Mouse (Mus musculus): ENCODE data around the gene Fzr1. TPM values are rescaled to one million over a fixed set of nuclear protein-coding genes. Genes with fewer than 3 reads are reported as not detected.

Fzr1 gene
- polyA plus RNA-seq, 1 experiment, result 61.6 TPM

GRCm38 (mm10) chr10:81356352-81356990 is 21.8 kb downstream of the Fzr1 start:
- H3ac ChIP-seq (ENCODE audit: control insufficient read depth, insufficient read length, low read depth), result peak overlapping the region; percentile 23
- H3K79me2 ChIP-seq (ENCODE audit: control insufficient read depth, insufficient read depth), result no peaks in the 10 kb centered on the region
- H3K79me3 ChIP-seq (ENCODE audit: low read depth), result no peaks in the 10 kb centered on the region
- TF ChIP-seq MAX (IDR thresholded peaks at IDR 0.05) (no peak), CTCF (IDR thresholded peaks at IDR 0.05; ENCODE audit: control insufficient read depth, insufficient read depth, insufficient read length) (no peak)
- no peak overlapping the region for H3K4me3 ChIP-seq (ENCODE audit: insufficient read depth, poor library complexity, severe bottlenecking)
- no peaks in the 10 kb centered on the region for H3K36me3 ChIP-seq (ENCODE audit: control insufficient read depth, insufficient read depth)
- no peaks in the 10 kb centered on the region for H3K27me3 ChIP-seq (ENCODE audit: control insufficient read depth, insufficient read depth, insufficient read length)

- H3K36me3 ChIP-seq (ENCODE audit: control insufficient read depth, insufficient read depth), result no peaks in the 10 kb centered on the region
- no peak overlapping the region for H3ac ChIP-seq (ENCODE audit: control insufficient read depth, insufficient read length, low read depth)
- no peak overlapping the region for H3K4me3 ChIP-seq (ENCODE audit: insufficient read depth, poor library complexity, severe bottlenecking)
- H3K79me3 ChIP-seq (ENCODE audit: low read depth), result no peaks in the 10 kb centered on the region
- TF ChIP-seq MYOD1 (IDR thresholded peaks at IDR 0.05; ENCODE audit: control insufficient read depth, insufficient read length, low read depth) (no peak), MAX (IDR thresholded peaks at IDR 0.05) (no peak), MYOG (IDR thresholded peaks at IDR 0.05; ENCODE audit: control insufficient read depth, extremely low read depth, insufficient read length) (no peak), CEBPB (IDR thresholded peaks at IDR 0.05; ENCODE audit: low read depth) (no peak), FOSL1 (IDR thresholded peaks at IDR 0.05; ENCODE audit: insufficient read depth, low read length, poor library complexity, severe bottlenecking) (no peak), CTCF (IDR thresholded peaks at IDR 0.05; ENCODE audit: control insufficient read depth, insufficient read depth, insufficient read length) (no peak), USF1 (IDR thresholded peaks at IDR 0.05; ENCODE audit: low read depth) (no peak)
- no peaks in the 10 kb centered on the region for H3K27me3 ChIP-seq (ENCODE audit: control insufficient read depth, insufficient read depth, insufficient read length)
- no peaks in the 10 kb centered on the region for H3K79me2 ChIP-seq (ENCODE audit: control insufficient read depth, insufficient read depth)
These were observed 22.8 kb downstream of the Fzr1 start for GRCm38 (mm10) chr10:81355533-81355932.

GRCm38 (mm10) chr10:81354738-81355477 is 23.4 kb downstream of the Fzr1 start:
- Histone ChIP-seq H3K79me3 (ENCODE audit: low read depth) (peaks cover under 1% of the 10 kb centered on the region), H3K4me3 (ENCODE audit: insufficient read depth, poor library complexity, severe bottlenecking) (no peak overlapping the region), H3K27me3 (ENCODE audit: control insufficient read depth, insufficient read depth, insufficient read length) (no peaks in the 10 kb centered on the region), H3K36me3 (ENCODE audit: control insufficient read depth, insufficient read depth) (no peaks in the 10 kb centered on the region), H3K79me2 (ENCODE audit: control insufficient read depth, insufficient read depth) (peaks cover 1% of the 10 kb centered on the region), H3ac (ENCODE audit: control insufficient read depth, insufficient read length, low read depth) (no peak overlapping the region)
- TF ChIP-seq MAX (IDR thresholded peaks at IDR 0.05) (no peak), CTCF (IDR thresholded peaks at IDR 0.05; ENCODE audit: control insufficient read depth, insufficient read depth, insufficient read length) (no peak), FOSL1 (IDR thresholded peaks at IDR 0.05; ENCODE audit: insufficient read depth, low read length, poor library complexity, severe bottlenecking) (no peak)

- Histone ChIP-seq H3K27me3 (ENCODE audit: control insufficient read depth, insufficient read depth, insufficient read length) (no peaks in the 10 kb centered on the region), H3K36me3 (ENCODE audit: control insufficient read depth, insufficient read depth) (peaks cover 16% of the 10 kb centered on the region), H3K79me3 (ENCODE audit: low read depth) (peaks cover 5% of the 10 kb centered on the region), H3K4me3 (ENCODE audit: insufficient read depth, poor library complexity, severe bottlenecking) (no peak overlapping the region), H3K79me2 (ENCODE audit: control insufficient read depth, insufficient read depth) (peaks cover 14% of the 10 kb centered on the region), H3ac (ENCODE audit: control insufficient read depth, insufficient read length, low read depth) (no peak overlapping the region)
- peak; percentile 10 for TF ChIP-seq MYOD1 (IDR thresholded peaks at IDR 0.05; ENCODE audit: control insufficient read depth, insufficient read length, low read depth)
- no peak for TF ChIP-seq CEBPB (IDR thresholded peaks at IDR 0.05; ENCODE audit: low read depth)
- no peak for TF ChIP-seq MYOG (IDR thresholded peaks at IDR 0.05; ENCODE audit: control insufficient read depth, extremely low read depth, insufficient read length)
- TF ChIP-seq USF1 (IDR thresholded peaks at IDR 0.05; ENCODE audit: low read depth), result no peak
These were observed 26.5 kb downstream of the Fzr1 start for GRCm38 (mm10) chr10:81351678-81352291.

- no peak for TF ChIP-seq CEBPB (IDR thresholded peaks at IDR 0.05; ENCODE audit: low read depth)
- TF ChIP-seq CTCF (IDR thresholded peaks at IDR 0.05; ENCODE audit: control insufficient read depth, insufficient read depth, insufficient read length), result peak; percentile 57
- peak within 1 kb of the TSS; percentile 95 for H3ac ChIP-seq (ENCODE audit: control insufficient read depth, insufficient read length, low read depth)
- H3K79me3 ChIP-seq (ENCODE audit: low read depth), result peaks cover 5% of the 10 kb centered on the region
- H3K79me2 ChIP-seq (ENCODE audit: control insufficient read depth, insufficient read depth), result peaks cover 14% of the 10 kb centered on the region
- H3K4me3 ChIP-seq (ENCODE audit: insufficient read depth, poor library complexity, severe bottlenecking), result peak within 1 kb of the TSS; percentile 95
- H3K36me3 ChIP-seq (ENCODE audit: control insufficient read depth, insufficient read depth), result peaks cover 21% of the 10 kb centered on the region
- no peaks in the 10 kb centered on the region for H3K27me3 ChIP-seq (ENCODE audit: control insufficient read depth, insufficient read depth, insufficient read length)
These were observed 27.8 kb downstream of the Fzr1 start, which contains the start of gene Hmg20b for GRCm38 (mm10) chr10:81350351-81351063. Gene Hmg20b, minus strand, starts transcription at chr10:81350480.

- Histone ChIP-seq H3K79me3 (ENCODE audit: low read depth) (peaks cover 5% of the 10 kb centered on the region), H3K27me3 (ENCODE audit: control insufficient read depth, insufficient read depth, insufficient read length) (no peaks in the 10 kb centered on the region), H3ac (ENCODE audit: control insufficient read depth, insufficient read length, low read depth) (peak overlapping the region; percentile 95), H3K4me3 (ENCODE audit: insufficient read depth, poor library complexity, severe bottlenecking) (peak overlapping the region; percentile 95), H3K79me2 (ENCODE audit: control insufficient read depth, insufficient read depth) (peaks cover 14% of the 10 kb centered on the region), H3K36me3 (ENCODE audit: control insufficient read depth, insufficient read depth) (peaks cover 21% of the 10 kb centered on the region)
- TF ChIP-seq MYOG (IDR thresholded peaks at IDR 0.05; ENCODE audit: control insufficient read depth, extremely low read depth, insufficient read length) (no peak), CEBPB (IDR thresholded peaks at IDR 0.05; ENCODE audit: low read depth) (no peak), USF1 (IDR thresholded peaks at IDR 0.05; ENCODE audit: low read depth) (no peak), FOSL1 (IDR thresholded peaks at IDR 0.05; ENCODE audit: insufficient read depth, low read length, poor library complexity, severe bottlenecking) (no peak), CTCF (IDR thresholded peaks at IDR 0.05; ENCODE audit: control insufficient read depth, insufficient read depth, insufficient read length) (no peak), MAX (IDR thresholded peaks at IDR 0.05) (no peak), MYOD1 (IDR thresholded peaks at IDR 0.05; ENCODE audit: control insufficient read depth, insufficient read length, low read depth) (no peak)
These were observed 28.4 kb downstream of the Fzr1 start for GRCm38 (mm10) chr10:81349961-81350350.

Data from C2C12 (cell line).